Mouse (Mus musculus): Measurements from ENCODE around the gene Neurod2.

Gene Neurod2

GRCm38 (mm10) chr11:98354445-98354844 lies 25.0 kb upstream of the Neurod2 start:
- no peak for DNase-seq (ENCODE audit: low read depth, low spot score)

- DNase-seq (ENCODE audit: low read depth, low spot score) = no peak
Observed at GRCm38 (mm10) chr11:98353651-98354211, 24.3 kb upstream of the Neurod2 start.

GRCm38 (mm10) chr11:98352272-98352990 lies 23.0 kb upstream of the Neurod2 start:
- DNase-seq (ENCODE audit: low read depth, low spot score) = no peak

GRCm38 (mm10) chr11:98349308-98349707 lies 19.9 kb upstream of the Neurod2 start:
- DNase-seq (ENCODE audit: low read depth, low spot score) = no peak

- DNase-seq (ENCODE audit: low read depth, low spot score) = no peak
Observed at GRCm38 (mm10) chr11:98348083-98348961, 18.9 kb upstream of the Neurod2 start, which contains the start of gene Ppp1r1b. Gene Ppp1r1b, plus strand, starts transcription at chr11:98348404.

- no peak for DNase-seq (ENCODE audit: low read depth, low spot score)
Observed at GRCm38 (mm10) chr11:98347385-98348082, 18.1 kb upstream of the Neurod2 start.

- no peak for DNase-seq (ENCODE audit: low read depth, low spot score)
Observed at GRCm38 (mm10) chr11:98346168-98346567, 16.7 kb upstream of the Neurod2 start.

GRCm38 (mm10) chr11:98345253-98345652 lies 15.8 kb upstream of the Neurod2 start:
- DNase-seq (ENCODE audit: low read depth, low spot score) = peak; percentile 73

- DNase-seq (ENCODE audit: low read depth, low spot score) = peak; percentile 92
Observed at GRCm38 (mm10) chr11:98342000-98342945, 12.8 kb upstream of the Neurod2 start.

- DNase-seq (ENCODE audit: low read depth, low spot score) = no peak
Observed at GRCm38 (mm10) chr11:98341174-98341573, 11.7 kb upstream of the Neurod2 start.

GRCm38 (mm10) chr11:98340597-98340996 lies 11.1 kb upstream of the Neurod2 start:
- no peak for DNase-seq (ENCODE audit: low read depth, low spot score)

GRCm38 (mm10) chr11:98339679-98340287 lies 10.3 kb upstream of the Neurod2 start:
- no peak for DNase-seq (ENCODE audit: low read depth, low spot score)

GRCm38 (mm10) chr11:98339071-98339501 lies 9.6 kb upstream of the Neurod2 start:
- no peak for DNase-seq (ENCODE audit: low read depth, low spot score)

GRCm38 (mm10) chr11:98338507-98338961 lies 9.1 kb upstream of the Neurod2 start:
- no peak for DNase-seq (ENCODE audit: low read depth, low spot score)

GRCm38 (mm10) chr11:98336245-98337107 lies 7.0 kb upstream of the Neurod2 start:
- no peak for DNase-seq (ENCODE audit: low read depth, low spot score)

- no peak for DNase-seq (ENCODE audit: low read depth, low spot score)
Observed at GRCm38 (mm10) chr11:98335250-98335649, 5.8 kb upstream of the Neurod2 start.

- DNase-seq (ENCODE audit: low read depth, low spot score) = no peak
Observed at GRCm38 (mm10) chr11:98333981-98334741, 4.7 kb upstream of the Neurod2 start.

GRCm38 (mm10) chr11:98333263-98333696 lies 3.8 kb upstream of the Neurod2 start:
- no peak for DNase-seq (ENCODE audit: low read depth, low spot score)
